Mouse (Mus musculus) myocyte (in vitro differentiated cells): ENCODE results near the gene Syna. TPM values are rescaled to one million over a fixed set of nuclear protein-coding genes. Genes with fewer than 3 reads are reported as not detected.

ENCODE experiments used
- H3K27me3 ChIP-seq: one replicate; pipeline ENCODE4 v1.6.1; 2011; ENCODE audit not compliant: control insufficient read depth, insufficient read depth, insufficient read length
- H3K36me3 ChIP-seq: one replicate; pipeline ENCODE4 v1.6.1; 2011; ENCODE audit not compliant: control insufficient read depth, insufficient read depth
- H3K4me2 ChIP-seq: one replicate; pipeline ENCODE4 v1.6.1; 2011; ENCODE audit warnings: low read depth, control low read depth
- H3K4me3 ChIP-seq: one replicate; pipeline ENCODE4 v1.5.1; 2011; ENCODE audit warnings: mild to moderate bottlenecking, control low read depth, moderate library complexity
- H3K79me2 ChIP-seq: one replicate; pipeline ENCODE4 v1.6.1; 2011; ENCODE audit not compliant: control insufficient read depth, insufficient read depth
- H3ac ChIP-seq: one replicate; pipeline ENCODE4 v1.6.1; 2011; ENCODE audit not compliant: control insufficient read depth, insufficient read length
- CEBPB ChIP-seq: IDR thresholded peaks from 2 replicates; pipeline ENCODE4 v1.6.1; 2011; ENCODE audit warnings: mild to moderate bottlenecking, moderate library complexity; ENCODE audit not compliant: poor library complexity, insufficient read depth, severe bottlenecking
- E2F4 ChIP-seq: IDR thresholded peaks from one replicate; pipeline ENCODE4 v1.6.1; 2011; ENCODE audit warnings: mild to moderate bottlenecking, control low read depth, moderate library complexity; ENCODE audit not compliant: insufficient read depth
- MAX ChIP-seq: IDR thresholded peaks from one replicate; pipeline ENCODE4 v1.6.1; 2011; ENCODE audit warnings: low read depth, mild to moderate bottlenecking, control low read depth
- MYOD1 ChIP-seq, 3 experiments: IDR thresholded peaks; one replicate each; pipeline ENCODE4 v1.6.1; 2011; ENCODE audit warnings: control low read depth in 2 of 3, low read depth in 2 of 3, mild to moderate bottlenecking in 2 of 3, moderate library complexity in 1 of 3; ENCODE audit not compliant: insufficient read length in 2 of 3, control insufficient read depth in 1 of 3
- MYOG ChIP-seq, 3 experiments: IDR thresholded peaks; one replicate each; pipeline ENCODE4 v1.6.1; 2011; ENCODE audit warnings: control low read depth in 2 of 3, low read depth in 2 of 3, mild to moderate bottlenecking in 2 of 3; ENCODE audit not compliant: insufficient read length in 2 of 3, control insufficient read depth in 1 of 3, insufficient read depth in 1 of 3
- POLR2A ChIP-seq: IDR thresholded peaks from one replicate; pipeline ENCODE4 v1.6.1; 2011; ENCODE audit warnings: low read depth, mild to moderate bottlenecking, control low read depth, moderate library complexity; ENCODE audit not compliant: insufficient read length
- POLR2AphosphoS2 ChIP-seq: IDR thresholded peaks from one replicate; pipeline ENCODE4 v1.6.1; 2011; ENCODE audit warnings: low read depth, control low read depth; ENCODE audit not compliant: insufficient read length
- REST ChIP-seq: IDR thresholded peaks from one replicate; pipeline ENCODE4 v1.6.1; 2011; ENCODE audit warnings: mild to moderate bottlenecking, control low read depth, moderate library complexity; ENCODE audit not compliant: insufficient read depth, insufficient read length
- SRF ChIP-seq: IDR thresholded peaks from one replicate; pipeline ENCODE4 v1.6.1; 2011; ENCODE audit warnings: low read depth; ENCODE audit not compliant: control insufficient read depth, insufficient read length
- TCF12 ChIP-seq: IDR thresholded peaks from one replicate; pipeline ENCODE4 v1.6.1; 2011; ENCODE audit warnings: mild to moderate bottlenecking, control low read depth; ENCODE audit not compliant: poor library complexity, insufficient read depth, severe bottlenecking
- TCF3 ChIP-seq: IDR thresholded peaks from one replicate; pipeline ENCODE4 v1.6.1; 2011; ENCODE audit warnings: low read depth, control low read depth; ENCODE audit not compliant: insufficient read length
- USF1 ChIP-seq: IDR thresholded peaks from one replicate; pipeline ENCODE4 v1.6.1; 2011; ENCODE audit warnings: low read depth, mild to moderate bottlenecking, control low read depth, moderate library complexity
- polyA plus RNA-seq: library from polyadenylated mRNA; unstranded; fragments of >200 nt; fragmentation: generic; extraction: Trizol; gene quantifications from one replicate; pipeline ENCODE4 v1.2.1, GENCODE M21; 2012; ENCODE audit warnings: missing spikeins

The Syna gene
- polyA plus RNA-seq, 1 experiment: 0.19 TPM

DNA sequence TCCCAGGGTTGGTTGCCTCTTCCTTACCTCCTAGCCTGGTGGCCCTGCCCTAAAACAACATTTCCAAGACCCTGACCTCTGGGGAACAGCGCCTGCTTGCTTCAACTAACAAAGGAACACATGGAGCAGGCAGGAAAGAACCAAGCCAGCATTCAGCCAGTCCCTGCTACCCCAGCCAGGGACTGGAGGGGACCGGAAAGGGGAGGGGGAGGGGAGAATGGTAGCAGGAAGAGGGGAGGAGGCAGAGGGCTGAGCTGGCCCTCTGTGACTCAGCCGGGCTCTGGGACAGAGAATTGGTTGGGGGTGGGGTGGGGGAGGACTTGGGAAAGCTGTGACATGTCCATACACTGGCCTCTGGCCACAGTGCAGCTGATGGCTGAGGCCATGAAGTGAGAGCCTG lies 20.1 kb downstream of the Syna start:
- Histone ChIP-seq H3K36me3 (no peaks in the 10 kb centered on the region), H3ac (no peak overlapping the region), H3K27me3 (no peaks in the 10 kb centered on the region), H3K4me3 (no peak overlapping the region), H3K79me2 (peaks cover 6% of the 10 kb centered on the region), H3K4me2 (peak overlapping the region; percentile 59)
- TF ChIP-seq POLR2A: peak; percentile 25
- TF ChIP-seq E2F4: no peak
- no peak for TF ChIP-seq TCF3

- no peak overlapping the region for H3K4me3 ChIP-seq
- no peaks in the 10 kb centered on the region for H3K27me3 ChIP-seq
- no peak overlapping the region for H3K4me2 ChIP-seq
- peaks cover 6% of the 10 kb centered on the region for H3K79me2 ChIP-seq
- TF ChIP-seq POLR2A: no peak
- TF ChIP-seq POLR2AphosphoS2: no peak
- TF ChIP-seq USF1: no peak
- no peak for TF ChIP-seq MYOG (IDR thresholded peaks at IDR 0.05; ENCODE audit: control insufficient read depth in 1 of 3, insufficient read depth in 1 of 3, insufficient read length in 2 of 3, low read depth in 2 of 3)
- TF ChIP-seq SRF: no peak
- no peak for TF ChIP-seq MYOD1 (IDR thresholded peaks at IDR 0.05; ENCODE audit: control insufficient read depth in 1 of 3, insufficient read length in 2 of 3, low read depth in 2 of 3)
- TF ChIP-seq TCF12: no peak
- no peak for TF ChIP-seq CEBPB
- TF ChIP-seq REST: no peak
- TF ChIP-seq E2F4: no peak
- TF ChIP-seq MAX: no peak
- TF ChIP-seq TCF3: no peak
- no peak overlapping the region for H3ac ChIP-seq
- H3K36me3 ChIP-seq: no peaks in the 10 kb centered on the region
Observed at GRCm38 (mm10) chr5:134536036-134536435, 23.9 kb downstream of the Syna start.

DNA sequence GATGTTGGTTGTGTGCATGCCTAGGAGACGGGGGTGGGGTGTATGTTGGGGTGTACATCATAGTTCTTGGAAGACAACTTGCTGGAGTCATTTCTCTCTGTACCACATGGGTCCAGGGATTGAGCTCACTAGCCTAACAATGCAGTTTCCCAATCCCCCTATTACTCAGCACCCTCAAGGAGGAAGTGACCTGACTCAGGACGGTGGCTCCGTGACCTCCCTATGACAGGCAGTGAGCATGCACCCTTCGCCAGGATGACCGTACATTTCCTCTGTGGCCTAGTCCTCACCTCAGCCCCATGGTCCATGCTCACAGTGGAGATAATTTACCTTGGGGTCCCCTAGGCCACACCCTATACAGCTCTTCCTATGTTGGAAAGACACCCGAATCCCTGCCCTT lies 27.6 kb downstream of the Syna start:
- Histone ChIP-seq H3ac (no peak overlapping the region), H3K79me2 (no peaks in the 10 kb centered on the region), H3K36me3 (no peaks in the 10 kb centered on the region), H3K27me3 (no peaks in the 10 kb centered on the region), H3K4me2 (no peak overlapping the region), H3K4me3 (no peak overlapping the region)
- TF ChIP-seq CEBPB: no peak
- TF ChIP-seq MYOG (IDR thresholded peaks at IDR 0.05; ENCODE audit: control insufficient read depth in 1 of 3, insufficient read depth in 1 of 3, insufficient read length in 2 of 3, low read depth in 2 of 3): no peak
- TF ChIP-seq TCF12: no peak
- TF ChIP-seq SRF: no peak
- no peak for TF ChIP-seq POLR2AphosphoS2
- TF ChIP-seq MAX: no peak
- TF ChIP-seq POLR2A: no peak
- no peak for TF ChIP-seq MYOD1 (IDR thresholded peaks at IDR 0.05; ENCODE audit: control insufficient read depth in 1 of 3, insufficient read length in 2 of 3, low read depth in 2 of 3)
- TF ChIP-seq USF1: no peak
- no peak for TF ChIP-seq REST
- TF ChIP-seq E2F4: no peak
- TF ChIP-seq TCF3: no peak

DNA sequence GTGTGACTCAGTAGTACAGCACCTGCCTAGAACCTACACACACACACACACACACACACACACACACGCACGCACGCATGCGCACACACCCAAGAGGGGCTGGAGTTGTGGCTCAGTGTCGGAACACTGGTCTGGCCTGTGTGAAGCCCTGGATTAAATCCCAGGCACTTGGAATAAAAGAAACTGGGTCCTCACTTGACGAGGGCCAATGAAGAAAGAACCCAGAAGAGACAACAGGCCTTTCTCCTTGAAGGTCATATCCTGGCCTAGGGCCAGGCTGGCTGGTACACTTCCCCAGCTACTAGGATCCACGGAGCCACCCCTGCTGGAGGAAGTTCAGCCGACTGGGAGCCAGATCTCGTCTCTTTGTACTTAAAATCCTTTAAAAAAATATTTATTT lies 28.4 kb downstream of the Syna start:
- Histone ChIP-seq H3K4me3 (no peak overlapping the region), H3K27me3 (no peaks in the 10 kb centered on the region), H3K4me2 (no peak overlapping the region), H3ac (no peak overlapping the region), H3K36me3 (no peaks in the 10 kb centered on the region), H3K79me2 (no peaks in the 10 kb centered on the region)
- TF ChIP-seq USF1: no peak
- TF ChIP-seq TCF3: no peak
- no peak for TF ChIP-seq E2F4
- no peak for TF ChIP-seq CEBPB
- TF ChIP-seq MAX: no peak
- TF ChIP-seq REST: no peak
- no peak for TF ChIP-seq POLR2A
- no peak for TF ChIP-seq MYOG (IDR thresholded peaks at IDR 0.05; ENCODE audit: control insufficient read depth in 1 of 3, insufficient read depth in 1 of 3, insufficient read length in 2 of 3, low read depth in 2 of 3)
- TF ChIP-seq POLR2AphosphoS2: no peak
- TF ChIP-seq MYOD1 (IDR thresholded peaks at IDR 0.05; ENCODE audit: control insufficient read depth in 1 of 3, insufficient read length in 2 of 3, low read depth in 2 of 3): no peak
- no peak for TF ChIP-seq SRF
- TF ChIP-seq TCF12: no peak

DNA sequence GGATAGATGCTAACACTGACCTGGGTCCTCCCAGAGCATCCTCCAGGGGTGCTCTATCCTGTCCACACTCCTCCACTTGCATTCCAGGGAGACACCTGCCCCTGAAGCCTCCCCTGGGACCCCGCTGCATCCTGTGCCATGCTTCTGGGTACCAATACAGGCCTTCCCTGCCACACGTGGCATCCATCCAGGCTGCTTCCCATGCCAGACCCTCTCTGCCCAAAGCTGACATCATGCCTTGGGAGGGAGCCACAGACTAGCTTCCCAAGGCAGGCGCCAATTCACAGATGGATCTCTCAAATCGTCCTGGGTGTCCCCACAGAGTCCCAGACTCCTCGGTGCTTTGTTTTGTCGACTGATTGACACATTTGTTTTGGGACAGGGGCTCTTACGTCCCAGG lies 29.1 kb downstream of the Syna start:
- Histone ChIP-seq H3K4me2 (no peak overlapping the region), H3K27me3 (no peaks in the 10 kb centered on the region), H3K4me3 (no peak overlapping the region), H3ac (no peak overlapping the region), H3K36me3 (no peaks in the 10 kb centered on the region), H3K79me2 (no peaks in the 10 kb centered on the region)
- TF ChIP-seq POLR2A (no peak), POLR2AphosphoS2 (no peak), TCF3 (no peak), E2F4 (no peak), MYOG (IDR thresholded peaks at IDR 0.05; ENCODE audit: control insufficient read depth in 1 of 3, insufficient read depth in 1 of 3, insufficient read length in 2 of 3, low read depth in 2 of 3) (no peak), REST (no peak), MYOD1 (IDR thresholded peaks at IDR 0.05; ENCODE audit: control insufficient read depth in 1 of 3, insufficient read length in 2 of 3, low read depth in 2 of 3) (no peak), CEBPB (no peak)
